Mouse (Mus musculus) lung, postnatal 0 days (tissue): ENCODE measurements at regions not wholly inside any gene's neighbourhood (a gene's known extent, or its start where the extent isn't known, plus 50 kb on each side); places are given as distances from the start of the nearest gene placed in this dataset.
"Not testable (repeated sequence)": the region's sequence is repeated elsewhere in the genome, so short reads cannot be mapped to it uniquely, and the experiment has no call there.

Source experiments
- ATAC-seq: fragments of 200-750 bp; cut with Nextera tagmentation; 2 replicates; pipeline ENCODE4 v1.8.0; 2017; ENCODE audit warnings: moderate library complexity
- DNase-seq: peaks from one replicate; pipeline ENCODE4 v3.0.0-alpha.2; 2016; ENCODE audit warnings: low spot score
- H3K27ac ChIP-seq: fragments of 300-500 bp; sonication (generic); 2 replicates; pipeline ENCODE4 v1.5.1; 2014; ENCODE audit warnings: antibody characterized with exemption, mild to moderate bottlenecking, low read length, mixed read lengths
- H3K27me3 ChIP-seq: fragments of 300-500 bp; sonication (generic); replicated peaks from 2 replicates; pipeline ENCODE4 v1.6.1; 2014; ENCODE audit warnings: low read length, mixed read lengths; ENCODE audit not compliant: insufficient read depth
- H3K36me3 ChIP-seq: fragments of 300-500 bp; sonication (generic); 2 replicates; pipeline ENCODE4 v1.6.1; 2014; ENCODE audit warnings: low read length, mixed read lengths; ENCODE audit not compliant: insufficient read depth
- H3K4me1 ChIP-seq: fragments of 300-500 bp; sonication (generic); 2 replicates; pipeline ENCODE4 v1.6.1; 2014; ENCODE audit warnings: antibody characterized with exemption, low read depth, low read length, mixed read lengths; ENCODE audit not compliant: insufficient read depth
- H3K4me2 ChIP-seq: fragments of 300-500 bp; sonication (generic); replicated peaks from 2 replicates; pipeline ENCODE4 v1.6.1; 2014; ENCODE audit warnings: low read depth, mild to moderate bottlenecking, low read length, moderate library complexity, mixed read lengths
- H3K4me3 ChIP-seq: fragments of 300-500 bp; sonication (generic); 2 replicates; pipeline ENCODE4 v1.5.1; 2014; ENCODE audit warnings: low read depth, low read length
- H3K9ac ChIP-seq: fragments of 300-500 bp; sonication (generic); replicated peaks from 2 replicates; pipeline ENCODE4 v1.6.1; 2014; ENCODE audit warnings: low read depth, mild to moderate bottlenecking
- H3K9me3 ChIP-seq: fragments of 300-500 bp; sonication (generic); 2 replicates; pipeline ENCODE4 v1.6.1; 2016; ENCODE audit warnings: low read length, mixed read lengths
- CTCF ChIP-seq: IDR thresholded peaks from 2 replicates; pipeline ENCODE4 v1.5.1; 2016; ENCODE audit warnings: antibody characterized with exemption, mild to moderate bottlenecking
- EP300 ChIP-seq: IDR thresholded peaks from 2 replicates; pipeline ENCODE4 v1.6.1; 2016; ENCODE audit warnings: antibody characterized with exemption, mild to moderate bottlenecking, control low read depth
- WGBS: fragments of 180-500 bp; shearing (Covaris S2); extraction: QIAGEN DNeasy Blood & Tissue Kit; methylation state at CpG from one replicate; pipeline ENCODE4 v1.1.7; 2014; 5-methylcytosine and 5-hydroxymethylcytosine counted together

DNA sequence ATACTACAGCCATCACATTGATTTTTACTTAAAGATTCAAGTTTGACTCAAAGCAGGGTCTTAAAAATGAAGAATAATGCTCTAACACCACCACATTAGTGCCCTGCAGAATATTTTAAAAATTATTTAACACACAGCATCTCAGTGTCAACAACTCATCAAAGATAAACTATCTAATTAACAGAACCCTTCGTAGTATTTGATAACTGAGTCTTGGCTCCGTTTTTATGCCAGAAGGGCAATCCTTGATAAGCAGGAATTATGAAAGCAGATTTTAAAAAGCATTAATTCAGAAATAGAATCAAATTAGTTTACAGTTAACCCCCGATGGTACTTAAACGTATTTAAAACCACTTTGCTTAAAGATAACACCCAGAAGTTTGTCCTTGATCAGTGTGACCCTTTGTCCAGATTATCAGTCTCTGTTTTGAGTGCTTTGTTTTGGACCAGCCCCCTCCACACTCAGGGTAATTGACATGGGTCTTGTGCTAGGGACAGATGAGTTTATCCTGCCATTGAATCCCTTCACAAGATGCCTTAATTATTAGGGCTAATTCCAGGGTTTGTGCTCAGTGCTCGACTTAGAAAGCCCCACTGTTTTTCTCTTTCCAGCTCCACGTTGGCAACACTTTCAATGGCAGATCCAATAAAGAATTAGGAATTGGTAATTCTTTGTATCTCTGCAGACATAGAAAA, 69.4 kb upstream of the Dph6 start:
- ATAC-seq = no peak
- Histone ChIP-seq H3K4me3 (no peak overlapping the region), H3K9ac (no peak overlapping the region), H3K4me2 (no peak overlapping the region), H3K4me1 (no peaks in the 10 kb centered on the region), H3K36me3 (no peaks in the 10 kb centered on the region), H3K9me3 (no peaks in the 10 kb centered on the region), H3K27me3 (no peaks in the 10 kb centered on the region), H3K27ac (no peak overlapping the region)
- no peak for DNase-seq
- TF ChIP-seq EP300 = no peak
- no peak for TF ChIP-seq CTCF
- 55% methylated on average over 6 of the region's 6 CpGs for WGBS

DNA sequence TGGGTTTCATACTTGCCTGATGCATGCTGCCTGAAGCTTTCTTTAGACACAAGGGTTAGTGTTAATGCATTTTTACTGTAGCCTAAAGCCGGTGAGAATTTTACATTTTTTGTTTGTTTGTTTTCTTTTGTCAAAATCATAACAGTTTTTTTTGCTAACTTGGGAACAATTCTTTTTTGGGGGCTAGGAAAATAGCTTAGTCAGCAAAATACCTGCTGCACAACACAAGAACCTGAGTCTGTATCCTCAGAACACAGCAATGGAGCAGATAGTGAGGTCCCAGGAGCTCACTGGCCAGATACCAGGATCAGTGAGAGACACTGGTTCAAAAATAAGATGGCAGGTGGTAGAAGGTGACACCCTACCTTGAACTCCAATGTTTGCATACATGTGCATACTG, 72.4 kb upstream of the Dph6 start:
- no peaks in the 10 kb centered on the region for H3K4me1 ChIP-seq
- no peak for TF ChIP-seq CTCF
- H3K9me3 ChIP-seq = no peaks in the 10 kb centered on the region
- no peak overlapping the region for H3K4me2 ChIP-seq
- no peak overlapping the region for H3K27ac ChIP-seq
- H3K9ac ChIP-seq = no peak overlapping the region
- no peaks in the 10 kb centered on the region for H3K36me3 ChIP-seq
- WGBS = 74% methylated on average over 1 of the region's 1 CpGs
- no peak for DNase-seq
- no peak overlapping the region for H3K4me3 ChIP-seq
- H3K27me3 ChIP-seq = no peaks in the 10 kb centered on the region
- no peak for ATAC-seq

DNA sequence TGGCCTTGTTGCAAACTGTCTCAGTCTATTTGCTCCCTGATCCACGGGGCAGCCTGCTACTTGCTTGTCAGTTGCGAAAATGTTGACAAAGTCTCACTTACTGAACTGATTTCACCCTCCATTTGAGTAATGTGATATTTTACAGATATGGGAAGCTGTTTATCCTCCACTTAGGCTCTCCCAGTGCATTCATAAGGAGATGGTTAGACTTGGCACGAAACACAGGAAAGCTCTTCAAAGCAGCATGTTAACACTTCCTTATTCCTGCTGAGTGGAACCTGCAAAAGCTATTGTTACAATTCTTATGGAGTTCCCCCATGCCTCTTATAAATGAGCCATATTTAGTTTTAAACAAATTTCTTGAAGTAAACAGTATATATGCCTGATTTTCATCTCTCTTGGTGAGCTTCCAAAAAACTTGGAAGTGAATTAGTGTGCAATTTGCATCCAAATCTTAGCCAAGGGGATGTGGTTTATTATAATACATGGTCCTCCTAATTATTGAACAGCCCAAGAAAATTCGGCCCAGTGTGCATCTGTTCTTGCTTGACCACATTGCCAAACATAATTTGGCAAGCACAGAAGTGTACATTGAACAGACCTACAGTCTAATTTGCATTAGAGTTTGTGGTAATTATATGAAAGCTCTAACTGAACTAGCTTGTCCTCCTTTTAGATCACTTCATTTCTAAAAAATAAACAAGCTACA, 80.3 kb upstream of the Dph6 start:
- Histone ChIP-seq H3K27ac (no peak overlapping the region), H3K4me1 (no peaks in the 10 kb centered on the region), H3K27me3 (no peaks in the 10 kb centered on the region), H3K9me3 (no peaks in the 10 kb centered on the region), H3K36me3 (no peaks in the 10 kb centered on the region), H3K9ac (no peak overlapping the region), H3K4me3 (no peak overlapping the region), H3K4me2 (no peak overlapping the region)
- no peak for TF ChIP-seq EP300
- TF ChIP-seq CTCF = no peak
- DNase-seq (peak; percentile 42), ATAC-seq (peak; percentile 59; the same call in 1 of the 2 replicates)
- 23% methylated on average over 4 of the region's 4 CpGs for WGBS

DNA sequence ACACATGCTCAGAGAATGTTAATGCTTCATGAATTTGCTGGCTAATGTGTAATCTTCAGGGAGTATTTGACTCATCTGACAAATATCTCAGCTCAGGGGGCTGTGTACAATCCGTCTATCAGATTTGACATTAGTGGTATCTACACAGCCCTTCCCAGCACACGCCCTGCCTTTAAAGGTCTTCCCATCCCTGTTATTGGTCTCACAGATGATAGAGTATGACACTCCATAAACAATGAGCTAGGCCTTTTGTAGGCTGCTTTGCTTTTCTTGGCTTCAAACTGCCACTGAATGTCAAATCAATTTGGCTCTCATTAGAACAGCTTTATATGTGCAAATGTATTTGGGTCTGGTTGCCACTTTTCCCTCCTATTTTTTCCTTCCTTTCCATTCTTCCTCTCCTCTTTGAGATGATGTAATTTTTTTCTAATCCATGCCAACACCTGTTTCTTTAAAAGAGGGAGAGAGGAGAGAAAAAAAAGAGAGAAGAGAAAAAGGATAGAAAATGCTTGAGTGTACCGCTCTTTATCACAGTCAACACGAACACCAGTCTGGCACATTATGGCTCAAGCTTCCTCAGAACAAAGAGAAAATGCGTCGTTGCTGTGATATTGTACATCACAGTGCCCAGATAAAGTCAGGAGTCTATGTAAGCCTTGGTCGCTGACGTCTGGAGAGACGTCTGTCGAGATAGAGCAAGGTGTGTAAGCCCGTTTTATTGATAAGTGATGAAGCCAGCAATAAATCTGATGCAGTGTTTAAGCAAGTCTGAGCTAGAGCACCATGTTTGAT, 84.9 kb upstream of the Dph6 start:
- Histone ChIP-seq H3K9ac (no peak overlapping the region), H3K4me1 (no peaks in the 10 kb centered on the region), H3K4me3 (no peak overlapping the region), H3K4me2 (no peak overlapping the region), H3K27me3 (no peaks in the 10 kb centered on the region), H3K9me3 (no peaks in the 10 kb centered on the region), H3K27ac (no peak overlapping the region), H3K36me3 (no peaks in the 10 kb centered on the region)
- TF ChIP-seq CTCF (no peak), EP300 (no peak)
- ATAC-seq (no peak), DNase-seq (peak; percentile 11)
- 53% methylated on average over 11 of the region's 11 CpGs for WGBS

DNA sequence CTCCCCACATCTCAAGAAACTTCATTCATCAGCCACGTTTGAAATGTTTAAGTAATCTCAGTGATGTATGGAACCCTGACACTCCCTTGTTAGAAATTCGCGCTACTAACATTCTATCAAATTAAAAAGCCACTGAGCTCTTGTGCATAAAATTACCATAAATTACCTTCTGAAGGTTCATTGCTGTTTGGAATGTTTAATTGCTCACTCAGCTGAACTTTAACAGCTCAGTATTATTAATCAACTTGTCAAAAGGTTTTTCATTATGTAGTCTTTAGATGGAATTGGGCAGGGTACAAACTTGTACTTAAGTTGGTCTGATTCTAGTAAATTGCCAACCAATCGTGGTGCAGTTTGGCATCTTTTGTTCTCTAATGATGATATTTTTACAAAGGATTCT, 108.5 kb upstream of the Dph6 start:
- H3K27ac ChIP-seq = no peak overlapping the region
- TF ChIP-seq CTCF = no peak
- no peak for TF ChIP-seq EP300
- no peak overlapping the region for H3K4me2 ChIP-seq
- no peaks in the 10 kb centered on the region for H3K27me3 ChIP-seq
- H3K36me3 ChIP-seq = no peaks in the 10 kb centered on the region
- H3K9ac ChIP-seq = no peak overlapping the region
- ATAC-seq = no peak
- WGBS = 66% methylated on average over 4 of the region's 4 CpGs
- no peak overlapping the region for H3K4me3 ChIP-seq
- DNase-seq = no peak
- H3K9me3 ChIP-seq = no peaks in the 10 kb centered on the region
- no peaks in the 10 kb centered on the region for H3K4me1 ChIP-seq

DNA sequence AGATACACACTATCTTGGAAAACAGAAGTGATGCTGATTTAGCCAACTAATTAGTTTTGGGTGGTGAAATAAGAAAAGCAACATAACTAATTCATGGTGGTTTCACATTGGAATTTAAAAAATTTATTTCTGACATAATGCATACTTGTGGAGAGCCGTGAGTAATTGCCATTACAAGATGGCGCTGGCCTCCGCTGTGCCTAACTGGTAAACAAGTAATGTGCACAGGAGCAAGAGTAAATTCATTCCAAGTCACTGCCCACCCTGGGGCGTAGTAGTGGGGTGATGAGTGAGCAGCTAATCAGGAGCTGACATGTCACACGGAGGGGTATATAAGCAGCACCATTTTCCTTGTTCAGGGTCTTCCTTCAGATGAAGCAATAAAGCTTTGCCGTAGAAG, 119.0 kb upstream of the Dph6 start:
- H3K27me3 ChIP-seq, H3K36me3 ChIP-seq, H3K4me1 ChIP-seq, H3K4me3 ChIP-seq, H3K27ac ChIP-seq, H3K9me3 ChIP-seq, DNase-seq, H3K9ac ChIP-seq, ATAC-seq, H3K4me2 ChIP-seq: not testable (repeated sequence)
- 86% methylated on average over 6 of the region's 6 CpGs for WGBS
